Mouse (Mus musculus) MEL (cell line): Measurements from ENCODE around the gene Zgrf1.

Experiments used
- CTCF ChIP-seq, 3 experiments: IDR thresholded peaks in 2 of 3; conservative IDR thresholded peaks in 1 of 3; 2 replicates each; pipeline ENCODE4 v1.5.1; 2011 to 2012; ENCODE audit warnings: low read length in 3 of 3, low read depth in 2 of 3, mild to moderate bottlenecking in 2 of 3, improper control_type of control experiment in 1 of 3, inconsistent platforms in 1 of 3, mixed read lengths in 1 of 3, moderate library complexity in 1 of 3; ENCODE audit not compliant: control insufficient read depth in 1 of 3, insufficient read depth in 1 of 3, poor library complexity in 1 of 3, severe bottlenecking in 1 of 3
- EP300 ChIP-seq, 2 experiments: IDR thresholded peaks; 2 replicates each; pipeline ENCODE4 v1.6.1; 2011; ENCODE audit warnings: improper control_type of control experiment in 2 of 2, low read length in 2 of 2, low read depth in 1 of 2, mild to moderate bottlenecking in 1 of 2
- GATA1 ChIP-seq: IDR thresholded peaks from 2 replicates; pipeline ENCODE4 v1.6.1; 2011; ENCODE audit warnings: low read depth, low read length, improper control_type of control experiment
- MAFK ChIP-seq: IDR thresholded peaks from 2 replicates; pipeline ENCODE4 v1.6.1; 2011; ENCODE audit warnings: low read depth, mild to moderate bottlenecking, low read length, improper control_type of control experiment, borderline replicate concordance
- MAX ChIP-seq: IDR thresholded peaks from 2 replicates; pipeline ENCODE4 v1.6.1; 2011; ENCODE audit warnings: low read length, improper control_type of control experiment
- MEF2A ChIP-seq: IDR thresholded peaks from 2 replicates; pipeline ENCODE4 v1.6.1; 2014; ENCODE audit warnings: low read depth, mild to moderate bottlenecking, inconsistent platforms, low read length, improper control_type of control experiment; ENCODE audit not compliant: poor library complexity, insufficient replicate concordance, severe bottlenecking; ENCODE audit errors: extremely low read depth
- POLR2AphosphoS5 ChIP-seq: IDR thresholded peaks from 2 replicates; pipeline ENCODE4 v1.6.1; 2012; ENCODE audit warnings: low read depth, borderline replicate concordance, mild to moderate bottlenecking, inconsistent platforms, low read length, moderate library complexity, mixed read lengths
- RCOR1 ChIP-seq: IDR thresholded peaks from 2 replicates; pipeline ENCODE4 v1.6.1; 2012; ENCODE audit warnings: low read depth, mild to moderate bottlenecking, inconsistent platforms, low read length, improper control_type of control experiment
- ZMIZ1 ChIP-seq: IDR thresholded peaks from 2 replicates; pipeline ENCODE4 v1.6.1; 2012; ENCODE audit warnings: low read depth, mild to moderate bottlenecking, inconsistent platforms, low read length, improper control_type of control experiment, moderate library complexity

GRCm38 (mm10) chr3:127646156-127646825 is 93.0 kb downstream of the Zgrf1 start:
- TF ChIP-seq GATA1 (no peak), MEF2A (no peak), CTCF (IDR thresholded peaks at IDR 0.05 in 2 of 3, conservative IDR thresholded peaks at IDR 0.05 in 1 of 3; ENCODE audit: control insufficient read depth in 1 of 3, insufficient read depth in 1 of 3, low read depth in 2 of 3, low read length in 3 of 3, poor library complexity in 1 of 3, severe bottlenecking in 1 of 3) (no peak), MAFK (no peak), ZMIZ1 (no peak), MAX (no peak), RCOR1 (no peak), POLR2AphosphoS5 (no peak), EP300 (IDR thresholded peaks at IDR 0.05; ENCODE audit: low read depth in 1 of 2, low read length in 2 of 2) (no peak)
